In the genomic region with DNA sequence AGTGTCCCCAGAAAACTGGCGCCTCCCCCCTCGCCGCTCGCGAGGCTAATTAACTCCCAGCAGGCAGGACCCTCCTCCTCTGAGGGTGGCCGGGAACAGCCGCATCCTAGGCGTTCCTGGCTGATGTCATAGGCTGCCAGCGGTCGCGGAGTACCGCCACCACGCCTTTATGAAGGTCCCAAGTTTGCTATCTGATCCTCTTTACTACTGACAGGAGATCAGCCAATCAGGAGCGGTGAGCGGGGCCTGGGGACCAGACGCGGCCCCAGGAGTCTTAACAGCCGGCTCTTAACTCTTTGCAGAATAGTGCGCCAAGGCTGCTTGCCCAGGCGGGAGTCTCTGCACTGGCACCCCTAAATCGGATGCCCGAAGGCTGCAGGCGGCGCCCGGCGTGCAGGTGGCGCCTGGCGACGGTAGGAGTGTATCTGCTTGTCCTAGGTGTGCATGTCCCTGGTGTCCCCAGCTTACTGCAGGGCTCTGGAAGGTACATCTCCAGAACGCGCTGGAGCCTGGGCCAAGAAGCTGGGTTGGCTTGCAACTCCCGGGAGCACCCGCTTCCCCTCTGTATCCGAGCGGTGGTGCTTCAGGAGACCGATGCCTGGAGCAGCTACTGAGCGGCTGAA, we compare ENCODE assay signal across 8 mouse cellular contexts. TPM values are rescaled to one million over a fixed set of nuclear protein-coding genes. Genes with fewer than 3 reads are reported as not detected.
A peak's percentile ranks its signal among the peaks of the same experiment; 100 is the strongest.
DNase-seq lines count a peak whose midpoint lies in the region; ATAC-seq lines count a peak whose summit lies in the region.

Gene Myocd (minus strand): TSS at position 139 of the 623 bp plus-strand sequence.

- no peaks in the 10 kb centered on the region for H3K36me3 ChIP-seq in forebrain, embryonic 10.5 days (replicated peaks)
- H3K36me3 ChIP-seq in hindbrain, embryonic 10.5 days: no peaks in the 10 kb centered on the region
- no peaks in the 10 kb centered on the region for H3K36me3 ChIP-seq in liver, embryonic 16.5 days (ENCODE audit: control insufficient read depth, insufficient read depth)

- H3K9me3 ChIP-seq in forebrain, embryonic 10.5 days: no peaks in the 10 kb centered on the region
- no peaks in the 10 kb centered on the region for H3K9me3 ChIP-seq in hindbrain, embryonic 10.5 days
- H3K9me3 ChIP-seq in liver, embryonic 16.5 days (replicated peaks; ENCODE audit: control insufficient read depth, low read length): no peaks in the 10 kb centered on the region

- peak within 1 kb of the TSS; percentile 59 for H3K4me3 ChIP-seq in forebrain, embryonic 10.5 days
- H3K4me3 ChIP-seq in hindbrain, embryonic 10.5 days: peak within 1 kb of the TSS; percentile 59
- H3K4me3 ChIP-seq in liver, embryonic 16.5 days (ENCODE audit: low read depth, low read length): peak within 1 kb of the TSS; percentile 8; the same call in 1 of the 2 replicates

- peaks cover 43% of the 10 kb centered on the region for H3K27me3 ChIP-seq in forebrain, embryonic 10.5 days (ENCODE audit: poor library complexity, severe bottlenecking)
- H3K27me3 ChIP-seq in hindbrain, embryonic 10.5 days (ENCODE audit: insufficient read depth, poor library complexity, severe bottlenecking): peaks cover 28% of the 10 kb centered on the region
- peaks cover 17% of the 10 kb centered on the region for H3K27me3 ChIP-seq in liver, embryonic 16.5 days (ENCODE audit: control insufficient read depth, insufficient read depth, low read depth, low read length)

- H3K27ac ChIP-seq in forebrain, embryonic 10.5 days: 0 out of 2 replicates have a peak within 1 kb of the TSS, but pooled peaks have one; percentile 20
- 0 out of 2 replicates have a peak within 1 kb of the TSS, but pooled peaks have one; percentile 29 for H3K27ac ChIP-seq in hindbrain, embryonic 10.5 days
- H3K27ac ChIP-seq in liver, embryonic 16.5 days (ENCODE audit: low read length): no peak within 1 kb of the TSS

- H3K9ac ChIP-seq in liver, embryonic 16.5 days (ENCODE audit: low read depth, low read length): no peak within 1 kb of the TSS

- peak within 1 kb of the TSS; percentile 9; the same call in 1 of the 2 replicates for H3K4me2 ChIP-seq in liver, embryonic 16.5 days (ENCODE audit: low read depth, low read length)

- DNase-seq in adrenal gland, postnatal 10 days: peak; percentile 50
- DNase-seq in adrenal gland, adult 18-20 months (ENCODE audit: low spot score in 2 of 2): no peak
- peak; percentile 66 for DNase-seq in ES-CJ7 (ENCODE audit: low read depth, low spot score)
- peak; percentile 62 for DNase-seq in forebrain, embryonic 10.5 days (ENCODE audit: extremely low spot score, low spot score)
- DNase-seq in hindbrain, embryonic 10.5 days (ENCODE audit: low spot score): peak; percentile 74
- peak; percentile 33 for DNase-seq in retina, postnatal 7 days (ENCODE audit: low read depth, low spot score)
- no peak for DNase-seq in thymus, postnatal 0 days (ENCODE audit: low spot score)

- no peak for ATAC-seq in liver, embryonic 16.5 days (ENCODE audit: low read depth)

- peaks cover 18% of the 10 kb centered on the region for H3K4me1 ChIP-seq in forebrain, embryonic 10.5 days
- peaks cover 23% of the 10 kb centered on the region for H3K4me1 ChIP-seq in hindbrain, embryonic 10.5 days (replicated peaks)
- H3K4me1 ChIP-seq in liver, embryonic 16.5 days (ENCODE audit: control insufficient read depth, low read depth, low read length): no peaks in the 10 kb centered on the region

- WGBS in forebrain, embryonic 10.5 days: under 1% methylated on average over 37 of the region's 37 CpGs
- WGBS in hindbrain, embryonic 10.5 days: under 1% methylated on average over 37 of the region's 37 CpGs
- WGBS in liver, embryonic 16.5 days (ENCODE audit: insufficient replicate concordance): 2% methylated on average over 37 of the region's 37 CpGs

RNA-seq across cellular contexts. Expression of gene Myocd, which starts in this region (rescaled TPM):
- total RNA-seq in adrenal gland, postnatal 10 days (2021): 1 to 10 TPM; 1.3 to 2.1 TPM
- under 1 TPM; 0.45 to 0.46 TPM for total RNA-seq in adrenal gland, adult 18-20 months (2021)
- 0.36 and 0.55 TPM in 2 replicates for polyA plus RNA-seq in forebrain, embryonic 10.5 days (2016; fragmentation: Nextera tagmentation; extraction: Ambion mirVana)
- polyA plus RNA-seq in hindbrain, embryonic 10.5 days (2016; fragmentation: Nextera tagmentation; extraction: Ambion mirVana): 1.3 and 2.1 TPM in 2 replicates
- 0.11 and 0.15 TPM in 2 replicates for polyA plus RNA-seq in liver, embryonic 16.5 days (2015; fragmentation: Nextera tagmentation; extraction: Ambion mirVana)
- polyA plus RNA-seq in thymus, postnatal 0 days (2015; fragmentation: Nextera tagmentation; extraction: Ambion mirVana): 0.05 and 0.15 TPM in 2 replicates

Comparison
In these comparisons a context has a peak if more than half of its experiments do, and no peak if none do; other contexts are left out.
1. DNase-seq: peak in adrenal gland, postnatal 10 days (single experiment), ES-CJ7 (single experiment), hindbrain, embryonic 10.5 days (single experiment) and retina, postnatal 7 days (single experiment); none in adrenal gland, adult 18-20 months (0 of 2) and thymus, postnatal 0 days (single experiment).
2. Peak in DNase-seq, H3K4me3 ChIP-seq and H3K27ac ChIP-seq in forebrain, embryonic 10.5 days; RNA of the gene not detected or under 1 TPM.
3. H3K4me3 ChIP-seq: peak in every context shown above with its lines; median percentile 59 in forebrain, embryonic 10.5 days; 59 in hindbrain, embryonic 10.5 days; 8 in liver, embryonic 16.5 days.